Mouse (Mus musculus) MN1 (cell line): ENCODE data around the gene Cftr.
A peak's percentile ranks its signal among the peaks of the same experiment; 100 is the strongest.

ENCODE experiments used
- DNase-seq: peaks from one replicate; pipeline ENCODE4 v3.0.0-alpha.2; 2016; ENCODE audit warnings: low spot score

Cftr gene

GRCm38 (mm10) chr6:18170311-18170922 is at the start of gene Cftr:
Gene Cftr, plus strand, starts transcription at chr6:18170687.
- no peak for DNase-seq

- DNase-seq: no peak
These were observed 43.1 kb upstream of the Cftr start for GRCm38 (mm10) chr6:18127206-18127983.

- DNase-seq: no peak
These were observed 42.4 kb upstream of the Cftr start for GRCm38 (mm10) chr6:18128059-18128458.

GRCm38 (mm10) chr6:18135246-18135645 is 35.2 kb upstream of the Cftr start:
- no peak for DNase-seq

- DNase-seq: no peak
These were observed 17.5 kb upstream of the Cftr start for GRCm38 (mm10) chr6:18153031-18153430.

GRCm38 (mm10) chr6:18169618-18170017 is 869 bp upstream of the Cftr start:
- DNase-seq: no peak

- DNase-seq: no peak
These were observed 1.1 kb downstream of the Cftr start for GRCm38 (mm10) chr6:18171614-18172013.

- no peak for DNase-seq
These were observed 7.0 kb downstream of the Cftr start for GRCm38 (mm10) chr6:18177509-18177908.

GRCm38 (mm10) chr6:18180665-18181064 is 10.2 kb downstream of the Cftr start:
- no peak for DNase-seq

GRCm38 (mm10) chr6:18182903-18183302 is 12.4 kb downstream of the Cftr start:
- DNase-seq: no peak

- DNase-seq: no peak
These were observed 50.2 kb downstream of the Cftr start for GRCm38 (mm10) chr6:18220691-18221090.

- DNase-seq: no peak
These were observed 52.7 kb downstream of the Cftr start for GRCm38 (mm10) chr6:18223206-18223605.

GRCm38 (mm10) chr6:18225157-18225556 is 54.7 kb downstream of the Cftr start:
- no peak for DNase-seq

- no peak for DNase-seq
These were observed 76.0 kb downstream of the Cftr start for GRCm38 (mm10) chr6:18246495-18246894.

- no peak for DNase-seq
These were observed 77.5 kb downstream of the Cftr start for GRCm38 (mm10) chr6:18247891-18248463.

- no peak for DNase-seq
These were observed 78.0 kb downstream of the Cftr start for GRCm38 (mm10) chr6:18248464-18248863.

GRCm38 (mm10) chr6:18254586-18254985 is 84.1 kb downstream of the Cftr start:
- DNase-seq: no peak

- no peak for DNase-seq
These were observed 100.5 kb downstream of the Cftr start for GRCm38 (mm10) chr6:18270983-18271382.

- DNase-seq: no peak
These were observed 130.3 kb downstream of the Cftr start for GRCm38 (mm10) chr6:18300781-18301180.

GRCm38 (mm10) chr6:18302105-18302504 is 131.6 kb downstream of the Cftr start:
- no peak for DNase-seq

GRCm38 (mm10) chr6:18303228-18303627 is 132.7 kb downstream of the Cftr start:
- peak; percentile 21 for DNase-seq

GRCm38 (mm10) chr6:18305130-18305529 is 134.6 kb downstream of the Cftr start:
- no peak for DNase-seq

- no peak for DNase-seq
These were observed 140.5 kb downstream of the Cftr start for GRCm38 (mm10) chr6:18310983-18311382.
